Mouse (Mus musculus) right cerebral cortex, postnatal 36 days (tissue): ENCODE measurements at regions not wholly inside any gene's neighbourhood (a gene's known extent, or its start where the extent isn't known, plus 50 kb on each side); places are given as distances from the start of the nearest gene placed in this dataset.

Source experiments
- DNase-seq, 2 experiments: peaks; one replicate each; pipeline ENCODE4 v3.0.0; 2022; ENCODE audit warnings: low spot score in 2 of 2, mixed read lengths in 1 of 2

GRCm38 (mm10) chr11:71887211-71887610 lies 137.5 kb downstream of the Wscd1 start:
- DNase-seq, result no peak

DNA sequence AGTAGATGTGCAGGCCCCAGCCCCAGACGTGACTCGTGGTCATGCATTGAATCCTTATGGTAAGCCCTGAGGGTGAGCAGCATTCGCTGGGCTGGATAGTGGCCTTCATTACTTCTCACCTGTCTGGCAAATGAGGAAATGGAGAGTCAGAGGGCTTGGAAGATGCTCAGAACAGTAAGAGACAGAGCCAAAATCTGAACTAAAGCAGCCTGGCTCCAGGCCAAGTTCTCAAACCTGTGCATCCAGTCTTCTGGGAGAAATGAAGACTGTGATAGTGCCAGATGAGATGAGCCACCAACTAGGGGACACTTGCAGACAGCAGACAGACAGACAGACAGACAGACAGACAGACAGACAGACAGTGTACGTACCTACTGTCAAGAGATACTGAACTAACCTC lies 137.1 kb downstream of the Wscd1 start:
- no peak for DNase-seq

GRCm38 (mm10) chr11:71884861-71885260 lies 135.1 kb downstream of the Wscd1 start:
- no peak for DNase-seq

GRCm38 (mm10) chr11:71881841-71882240 lies 132.1 kb downstream of the Wscd1 start:
- no peak for DNase-seq

DNA sequence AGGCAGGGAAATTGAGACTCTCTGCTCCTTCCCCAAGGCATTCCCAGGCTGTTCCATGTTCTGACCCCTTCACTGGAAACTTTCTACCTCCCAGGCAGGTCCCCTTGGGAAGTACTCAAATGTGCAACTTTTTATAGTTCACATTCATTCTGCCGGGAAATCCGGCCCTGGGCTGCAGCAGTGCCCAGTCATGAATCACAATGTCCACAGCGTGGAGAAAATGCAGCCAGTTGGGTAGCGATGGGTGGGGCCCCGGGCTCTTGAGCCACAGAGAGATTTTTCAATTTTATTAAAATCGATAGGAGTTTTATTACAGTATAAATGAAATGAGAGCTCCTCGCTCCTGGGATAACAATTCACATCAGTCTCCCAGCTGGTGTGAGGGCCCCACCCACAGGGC lies 121.6 kb downstream of the Wscd1 start:
- DNase-seq, result no peak

DNA sequence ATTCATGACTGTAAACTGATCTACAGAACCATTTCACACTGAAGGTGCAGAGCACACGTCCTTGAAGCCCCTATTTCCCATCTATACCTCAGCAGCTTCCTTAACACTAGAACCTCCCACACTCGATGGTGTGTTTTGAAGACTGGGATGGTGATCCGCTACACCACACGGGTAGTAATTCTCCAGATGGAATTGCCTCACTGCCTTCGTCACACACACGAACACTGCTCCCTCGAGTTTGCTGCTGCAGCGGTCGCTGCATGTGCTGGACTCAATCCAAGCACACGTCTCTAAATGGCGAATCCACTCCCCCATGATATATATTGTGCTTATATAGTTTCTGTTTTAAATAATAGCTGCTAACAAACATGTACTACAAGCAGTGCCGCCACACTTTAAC lies 117.0 kb downstream of the Wscd1 start:
- DNase-seq, result no peak

GRCm38 (mm10) chr11:71857926-71858325 lies 108.2 kb downstream of the Wscd1 start:
- DNase-seq, result no peak

GRCm38 (mm10) chr11:71855557-71855956 lies 105.8 kb downstream of the Wscd1 start:
- DNase-seq, result no peak

- DNase-seq, result no peak
Measured at GRCm38 (mm10) chr11:71855058-71855457, 105.3 kb downstream of the Wscd1 start.

DNA sequence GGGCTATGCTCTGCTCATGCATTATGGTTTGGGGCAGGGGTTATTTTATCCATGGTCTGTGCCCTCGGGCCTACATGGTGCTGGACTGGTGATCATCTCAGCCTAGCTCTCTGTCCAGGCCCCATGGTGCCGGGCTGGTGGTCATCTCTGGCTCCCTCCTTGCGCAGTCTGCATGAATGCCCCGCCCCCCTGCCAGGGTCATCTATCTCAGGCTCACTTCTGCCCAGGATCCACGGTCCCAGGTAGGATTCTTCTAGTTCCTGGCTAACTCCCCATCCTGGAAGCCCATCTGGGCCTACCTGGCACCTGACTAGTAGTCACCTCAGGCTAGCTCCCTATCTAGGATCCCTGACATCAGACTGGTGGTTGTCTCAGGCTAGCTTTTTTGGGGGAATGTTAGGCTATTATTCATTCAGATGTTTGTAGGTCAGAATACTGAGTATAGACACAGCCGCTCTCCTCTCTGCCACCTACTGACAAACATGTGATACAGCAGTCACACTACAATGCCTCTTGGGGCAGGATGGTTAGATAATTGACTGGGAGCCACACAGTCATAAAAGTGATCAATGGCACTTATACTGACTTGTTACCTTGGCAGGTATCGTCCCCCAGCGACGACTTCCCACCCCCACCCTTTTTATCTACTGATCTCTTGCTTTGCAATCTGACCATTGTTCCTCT lies 98.1 kb downstream of the Wscd1 start:
- DNase-seq, result no peak

GRCm38 (mm10) chr11:71846496-71846895 lies 96.8 kb downstream of the Wscd1 start:
- DNase-seq, result no peak

DNA sequence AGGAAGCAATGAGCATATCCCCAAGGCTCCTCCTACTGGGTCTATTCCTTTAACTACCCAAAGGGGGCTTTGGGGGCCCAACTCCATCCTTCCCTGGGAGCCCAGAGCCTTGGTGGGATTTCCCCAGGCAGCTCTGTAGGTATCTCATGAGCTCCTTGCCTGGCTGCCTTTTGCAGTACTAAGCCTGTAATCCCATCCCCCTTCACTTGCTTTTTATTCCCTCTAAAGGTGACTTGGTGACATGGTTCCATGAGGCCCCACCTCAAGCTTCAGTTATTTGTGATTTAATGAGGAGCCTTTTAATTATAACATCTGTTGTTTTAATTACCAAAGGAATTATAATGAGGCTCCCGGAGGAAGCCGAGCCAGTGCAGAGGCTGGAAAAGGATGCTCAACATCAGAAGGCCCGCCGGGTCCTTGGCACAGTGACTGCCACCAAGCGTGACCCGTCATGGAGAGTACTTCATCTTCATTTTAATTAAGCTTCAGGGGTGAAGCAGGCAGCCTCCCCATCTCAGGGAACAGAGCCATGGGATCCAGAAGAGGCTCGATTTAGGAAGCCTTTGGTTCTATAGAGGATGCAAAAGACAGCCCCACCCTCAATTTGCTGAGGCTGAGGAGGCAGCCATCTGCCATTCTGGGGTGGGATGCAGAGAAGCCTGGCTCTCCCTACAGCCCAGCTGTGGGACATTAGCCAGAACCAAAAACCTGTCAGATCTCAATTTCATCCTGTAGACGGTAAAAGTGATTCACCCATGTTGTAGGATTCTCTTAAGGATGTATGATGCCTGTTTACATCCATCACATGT lies 91.1 kb downstream of the Wscd1 start:
- no peak for DNase-seq
